Mouse (Mus musculus): ENCODE data around the gene BC025920. TPM values are rescaled to one million over a fixed set of nuclear protein-coding genes. Genes with fewer than 3 reads are reported as not detected.
"Not testable (repeated sequence)": the region's sequence is repeated elsewhere in the genome, so short reads cannot be mapped to it uniquely, and the experiment has no call there.

BC025920 gene
- polyA plus RNA-seq, 1 experiment, result not detected

DNA sequence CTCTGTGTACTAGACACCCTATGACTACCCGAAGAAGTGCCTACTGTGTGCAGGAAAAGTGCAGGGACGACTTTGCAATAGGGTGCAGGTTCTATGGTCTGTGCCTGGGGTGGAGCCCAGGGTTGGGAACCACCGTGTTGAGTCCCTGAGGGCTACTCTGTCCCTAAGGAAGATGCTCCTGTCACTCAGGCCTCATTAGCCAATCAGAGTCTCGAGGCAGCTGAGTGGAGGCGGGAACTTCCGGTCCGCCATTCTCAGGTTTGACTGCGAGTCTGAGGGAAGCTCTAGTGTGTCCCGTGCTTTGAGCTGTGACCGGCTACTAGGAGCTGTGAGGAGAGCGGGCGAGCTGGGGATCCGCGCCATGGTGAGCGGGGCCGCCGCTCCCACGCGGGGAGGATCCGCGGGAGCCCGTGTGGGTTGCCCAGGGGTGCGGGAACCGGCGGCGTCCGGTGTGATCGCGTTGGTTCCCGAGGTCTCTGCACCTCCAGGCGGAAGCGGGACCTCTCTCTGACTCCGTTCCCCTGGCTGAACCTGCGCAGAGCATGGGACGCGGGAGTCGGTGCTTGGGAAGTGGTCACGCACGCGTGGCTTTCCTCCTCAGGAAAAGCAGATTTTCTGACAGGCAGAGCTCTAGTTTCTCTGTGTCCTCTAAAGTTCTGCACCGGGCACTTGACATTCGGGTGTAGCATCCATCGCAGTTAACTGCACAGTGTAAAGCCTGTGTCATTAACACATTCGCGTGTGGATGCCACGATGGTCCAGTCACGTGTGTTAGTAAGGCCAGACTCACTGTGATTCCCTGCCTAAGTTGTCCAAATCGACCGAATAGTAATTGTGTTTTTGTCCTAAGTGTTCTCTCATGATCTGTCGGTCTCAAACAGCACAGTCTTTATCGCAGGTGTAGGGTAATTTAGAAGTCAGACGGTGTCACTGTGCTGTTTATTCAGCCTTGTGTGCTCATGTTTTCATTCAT lies 43.0 kb downstream of the BC025920 start, which contains the start of gene Gm10778:
TSS of gene Gm10778 (plus strand) at position 257 of the 973 bp plus-strand sequence.
- peak; percentile 21; the same call in 1 of the 2 replicates for TF ChIP-seq FLI1 (IDR thresholded peaks at IDR 0.05; ENCODE audit: low read length)
- H3K27me3 ChIP-seq (replicated peaks), result not testable (repeated sequence)
- peak within 1 kb of the TSS; percentile 90 for H3K4me3 ChIP-seq (replicated peaks)

GRCm38 (mm10) chr10:81655178-81655577 lies 49.1 kb downstream of the BC025920 start:
- H3K36me3 ChIP-seq (replicated peaks; ENCODE audit: low read length), result peaks cover 75% of the 10 kb centered on the region
- TF ChIP-seq GATA1 (IDR thresholded peaks at IDR 0.05; ENCODE audit: borderline replicate concordance, low read length), result no peak
- no peak for TF ChIP-seq FLI1 (IDR thresholded peaks at IDR 0.05; ENCODE audit: low read length)

More for the DNA sequence above, 43.0 kb downstream of the BC025920 start, which contains the start of gene Gm10778:
- Histone ChIP-seq H3K4me1 (peaks cover 49% of the 10 kb centered on the region), H3K9me3 (peaks cover 13% of the 10 kb centered on the region; the same call in 1 of the 2 replicates), H3K36me3 (replicated peaks; ENCODE audit: low read length) (peaks cover 47% of the 10 kb centered on the region)

GRCm38 (mm10) chr10:81656174-81656573 lies 50.1 kb downstream of the BC025920 start:
- Histone ChIP-seq H3K36me3 (replicated peaks; ENCODE audit: low read length) (peaks cover 71% of the 10 kb centered on the region), H3K9me3 (peaks cover 60% of the 10 kb centered on the region), H3K27me3 (replicated peaks) (no peaks in the 10 kb centered on the region), H3K4me3 (replicated peaks) (no peak overlapping the region), H3K4me1 (peaks cover 10% of the 10 kb centered on the region)
- TF ChIP-seq GATA1 (IDR thresholded peaks at IDR 0.05; ENCODE audit: borderline replicate concordance, low read length), result no peak
- TF ChIP-seq FLI1 (IDR thresholded peaks at IDR 0.05; ENCODE audit: low read length), result no peak

More at GRCm38 (mm10) chr10:81655178-81655577, 49.1 kb downstream of the BC025920 start:
- no peaks in the 10 kb centered on the region for H3K27me3 ChIP-seq (replicated peaks)
- peaks cover 20% of the 10 kb centered on the region for H3K4me1 ChIP-seq
- H3K9me3 ChIP-seq, result peaks cover 56% of the 10 kb centered on the region
- H3K4me3 ChIP-seq (replicated peaks), result no peak overlapping the region

Other genes with a start within 250 kb of the BC025920 start
- 20.2 and 44.1 TPM in 2 replicates for gene Mfsd12, start 248.8 kb upstream of the BC025920 start, polyA plus RNA-seq (2012; ENCODE audit: insufficient read depth, low replicate concordance)
- 30.6 and 109 TPM in 2 replicates for gene 4930404N11Rik, start 240.5 kb upstream of the BC025920 start, polyA plus RNA-seq (2012; ENCODE audit: insufficient read depth, low replicate concordance)
- 71.2 and 72.9 TPM in 2 replicates for gene Fzr1, start 227.8 kb upstream of the BC025920 start, polyA plus RNA-seq (2012; ENCODE audit: insufficient read depth, low replicate concordance)
- gene Dohh, start 221.8 kb upstream of the BC025920 start, polyA plus RNA-seq (2012; ENCODE audit: insufficient read depth, low replicate concordance), result 80.4 and 114 TPM in 2 replicates
- gene Gm48551, start 221.8 kb upstream of the BC025920 start, polyA plus RNA-seq (2012; ENCODE audit: insufficient read depth, low replicate concordance), result 0.89 TPM in 1 of 2 replicates, not detected in the other
- gene Gm48552, start 217.3 kb upstream of the BC025920 start, polyA plus RNA-seq (2012; ENCODE audit: insufficient read depth, low replicate concordance), result 8.4 TPM in 1 of 2 replicates, not detected in the other
- 4.4 TPM in 1 of 2 replicates, not detected in the other for gene Smim24, start 213.2 kb upstream of the BC025920 start, polyA plus RNA-seq (2012; ENCODE audit: insufficient read depth, low replicate concordance)
- 184 and 257 TPM in 2 replicates for gene Nfic, start 150.6 kb upstream of the BC025920 start, polyA plus RNA-seq (2012; ENCODE audit: insufficient read depth, low replicate concordance)
- gene Celf5, start 123.6 kb upstream of the BC025920 start, polyA plus RNA-seq (2012; ENCODE audit: insufficient read depth, low replicate concordance), result 1.3 and 3.3 TPM in 2 replicates
- gene Ncln, start 109.9 kb upstream of the BC025920 start, polyA plus RNA-seq (2012; ENCODE audit: insufficient read depth, low replicate concordance), result 145 and 508 TPM in 2 replicates
- gene S1pr4, start 106.1 kb upstream of the BC025920 start, polyA plus RNA-seq (2012; ENCODE audit: insufficient read depth, low replicate concordance), result 7.4 and 9.1 TPM in 2 replicates
- 31.7 and 48.4 TPM in 2 replicates for gene Gna15, start 82.0 kb upstream of the BC025920 start, polyA plus RNA-seq (2012; ENCODE audit: insufficient read depth, low replicate concordance)
- 7.3 and 10.2 TPM in 2 replicates for gene Gna11, start 61.1 kb upstream of the BC025920 start, polyA plus RNA-seq (2012; ENCODE audit: insufficient read depth, low replicate concordance)
- gene Aes, start 46.8 kb upstream of the BC025920 start, polyA plus RNA-seq (2012; ENCODE audit: insufficient read depth, low replicate concordance), result 2,412 and 5,687 TPM in 2 replicates
- 18.9 and 34.3 TPM in 2 replicates for gene Tle2, start 31.7 kb upstream of the BC025920 start, polyA plus RNA-seq (2012; ENCODE audit: insufficient read depth, low replicate concordance)
- gene Tle6, start 5.2 kb upstream of the BC025920 start, polyA plus RNA-seq (2012; ENCODE audit: insufficient read depth, low replicate concordance), result 69.5 and 166 TPM in 2 replicates
- gene Sirt6, start 21.5 kb downstream of the BC025920 start, polyA plus RNA-seq (2012; ENCODE audit: insufficient read depth, low replicate concordance), result 121 and 174 TPM in 2 replicates
- 13.7 and 17.3 TPM in 2 replicates for gene Ankrd24, start 22.3 kb downstream of the BC025920 start, polyA plus RNA-seq (2012; ENCODE audit: insufficient read depth, low replicate concordance)
- 0.19 TPM in 1 of 2 replicates, not detected in the other for gene Gm10778, start 42.8 kb downstream of the BC025920 start, polyA plus RNA-seq (2012; ENCODE audit: insufficient read depth, low replicate concordance)
- not detected in 2 replicates for gene Zfp433, start 98.6 kb downstream of the BC025920 start, polyA plus RNA-seq (2012; ENCODE audit: insufficient read depth, low replicate concordance)
- gene Gm3055, start 164.9 kb downstream of the BC025920 start, polyA plus RNA-seq (2012; ENCODE audit: insufficient read depth, low replicate concordance), result not detected in 2 replicates
- gene Gm4767, start 205.9 kb downstream of the BC025920 start, polyA plus RNA-seq (2012; ENCODE audit: insufficient read depth, low replicate concordance), result not detected in 2 replicates

All from megakaryocyte, embryonic 14.5 days (primary cell).